In the genomic region with DNA sequence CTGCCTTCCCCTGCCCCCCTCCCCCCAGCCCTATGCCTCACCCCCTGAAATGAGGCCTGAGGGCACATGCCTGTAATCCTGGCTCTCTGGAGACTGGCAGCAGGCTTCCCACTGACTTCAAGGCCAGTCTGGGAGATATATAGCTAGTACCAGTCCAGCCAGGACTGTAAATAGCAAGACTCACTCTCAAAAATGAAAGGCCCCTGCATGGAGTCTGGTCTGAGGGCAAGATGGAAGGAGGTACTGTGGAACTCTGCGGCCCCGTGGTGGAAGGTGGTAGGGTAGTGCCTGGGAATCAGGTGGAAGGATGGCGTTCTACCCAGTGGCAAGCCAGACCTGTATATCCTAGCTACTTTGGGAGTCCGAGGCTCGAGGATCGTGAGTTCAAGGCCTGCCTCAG, we compare ENCODE assay signal across 32 mouse cellular contexts. TPM values are rescaled to one million over a fixed set of nuclear protein-coding genes. Genes with fewer than 3 reads are reported as not detected.
DNase-seq lines count a peak whose midpoint lies in the region; ATAC-seq lines count a peak whose summit lies in the region.
"Had no signal": no experiment of that assay in that cellular context is flagged by ENCODE, and none has a peak within 500 bp of the region (broad histone marks: within the 10 kb centered on the region; RNA-seq: fewer than 3 reads in every experiment).

No protein-coding gene starts in this region.

- no peak for ATAC-seq in intestine, embryonic 16.5 days
- no peak for ATAC-seq in intestine, embryonic 15.5 days
- no peak for ATAC-seq in neural tube, embryonic 13.5 days (ENCODE audit: low read depth)
- no peak for ATAC-seq in embryonic facial prominence, embryonic 13.5 days (ENCODE audit: insufficient number of reproducible peaks, insufficient read depth, low FRiP score, low TSS enrichment, low read depth)
- ATAC-seq: forebrain, embryonic 14.5 days; inflammation-experienced regulatory T-cells, adult 6 months had no signal

- H3K4me3 ChIP-seq in intestine, embryonic 16.5 days (ENCODE audit: low read length) = no peak overlapping the region
- no peak overlapping the region for H3K4me3 ChIP-seq in intestine, embryonic 15.5 days (replicated peaks)
- no peak overlapping the region for H3K4me3 ChIP-seq in neural tube, embryonic 13.5 days
- H3K4me3 ChIP-seq in embryonic facial prominence, embryonic 13.5 days = no peak overlapping the region
- H3K4me3 ChIP-seq: embryonic facial prominence, embryonic 15.5 days; hindbrain, embryonic 12.5 days; limb, embryonic 15.5 days; liver, embryonic 13.5 days; stomach, embryonic 15.5 days had no signal

- H3K9me3 ChIP-seq in intestine, embryonic 16.5 days (ENCODE audit: control insufficient read depth, low read length) = no peaks in the 10 kb centered on the region
- no peaks in the 10 kb centered on the region for H3K9me3 ChIP-seq in intestine, embryonic 15.5 days
- no peaks in the 10 kb centered on the region for H3K9me3 ChIP-seq in neural tube, embryonic 13.5 days
- no peaks in the 10 kb centered on the region for H3K9me3 ChIP-seq in embryonic facial prominence, embryonic 13.5 days
- H3K9me3 ChIP-seq: embryonic facial prominence, embryonic 15.5 days; hindbrain, embryonic 12.5 days; limb, embryonic 15.5 days; liver, embryonic 13.5 days; stomach, embryonic 15.5 days had no signal

- H3K4me1 ChIP-seq in intestine, embryonic 16.5 days (ENCODE audit: control insufficient read depth, insufficient read depth, low read length) = peaks cover 9% of the 10 kb centered on the region; the same call in 1 of the 2 replicates
- H3K4me1 ChIP-seq in intestine, embryonic 15.5 days (replicated peaks) = peaks cover 20% of the 10 kb centered on the region
- peaks cover 18% of the 10 kb centered on the region for H3K4me1 ChIP-seq in neural tube, embryonic 13.5 days (replicated peaks)
- peaks cover 9% of the 10 kb centered on the region for H3K4me1 ChIP-seq in embryonic facial prominence, embryonic 13.5 days

- H3K27me3 ChIP-seq in intestine, embryonic 16.5 days (replicated peaks; ENCODE audit: control insufficient read depth, insufficient read depth, low read length) = no peaks in the 10 kb centered on the region; the same call in 1 of the 2 replicates
- peaks cover 9% of the 10 kb centered on the region for H3K27me3 ChIP-seq in intestine, embryonic 15.5 days (replicated peaks)
- peaks cover 20% of the 10 kb centered on the region for H3K27me3 ChIP-seq in neural tube, embryonic 13.5 days
- H3K27me3 ChIP-seq in embryonic facial prominence, embryonic 13.5 days = peaks cover 25% of the 10 kb centered on the region
- H3K27me3 ChIP-seq: CH12.LX had no signal

- intact Hi-C loops in left cerebral cortex, postnatal 10 days (cut with DNase I) = no loop called here

- H3K36me3 ChIP-seq in intestine, embryonic 16.5 days (ENCODE audit: control insufficient read depth, insufficient read depth, low read length) = no peaks in the 10 kb centered on the region
- H3K36me3 ChIP-seq in intestine, embryonic 15.5 days = peaks cover 6% of the 10 kb centered on the region
- peaks cover 9% of the 10 kb centered on the region for H3K36me3 ChIP-seq in neural tube, embryonic 13.5 days
- H3K36me3 ChIP-seq in embryonic facial prominence, embryonic 13.5 days = peaks cover 18% of the 10 kb centered on the region

- H3K4me2 ChIP-seq in intestine, embryonic 16.5 days (ENCODE audit: low read depth, low read length) = no peak overlapping the region
- H3K4me2 ChIP-seq in intestine, embryonic 15.5 days (replicated peaks) = no peak overlapping the region
- no peak overlapping the region for H3K4me2 ChIP-seq in neural tube, embryonic 13.5 days
- H3K4me2 ChIP-seq in embryonic facial prominence, embryonic 13.5 days = no peak overlapping the region
- H3K4me2 ChIP-seq: embryonic facial prominence, embryonic 15.5 days; hindbrain, embryonic 12.5 days; limb, embryonic 15.5 days; liver, embryonic 13.5 days; stomach, embryonic 15.5 days had no signal

- 96% methylated on average over 6 of the region's 6 CpGs for WGBS in intestine, embryonic 16.5 days
- 88% methylated on average over 6 of the region's 6 CpGs for WGBS in intestine, embryonic 15.5 days
- WGBS in neural tube, embryonic 13.5 days = 88% methylated on average over 6 of the region's 6 CpGs
- WGBS in embryonic facial prominence, embryonic 13.5 days = 91% methylated on average over 6 of the region's 6 CpGs

- no peak overlapping the region for H3K27ac ChIP-seq in intestine, embryonic 16.5 days (ENCODE audit: low read length)
- H3K27ac ChIP-seq in intestine, embryonic 15.5 days = no peak overlapping the region
- H3K27ac ChIP-seq in neural tube, embryonic 13.5 days (replicated peaks) = no peak overlapping the region
- no peak overlapping the region for H3K27ac ChIP-seq in embryonic facial prominence, embryonic 13.5 days
- H3K27ac ChIP-seq: embryonic facial prominence, embryonic 15.5 days; hindbrain, embryonic 12.5 days; limb, embryonic 15.5 days; liver, embryonic 13.5 days; macrophage; stomach, embryonic 15.5 days had no signal

- peak overlapping the region; percentile 37; the same call in 1 of the 2 replicates for H3K9ac ChIP-seq in intestine, embryonic 16.5 days (ENCODE audit: low read depth, low read length)
- no peak overlapping the region for H3K9ac ChIP-seq in intestine, embryonic 15.5 days
- H3K9ac ChIP-seq in neural tube, embryonic 13.5 days = 0 out of 2 replicates have a peak overlapping the region, but pooled peaks have one; percentile 14
- H3K9ac ChIP-seq in embryonic facial prominence, embryonic 13.5 days = 0 out of 2 replicates have a peak overlapping the region, but pooled peaks have one; percentile 16
- H3K9ac ChIP-seq: embryonic facial prominence, embryonic 15.5 days; hindbrain, embryonic 12.5 days; limb, embryonic 15.5 days; liver, embryonic 13.5 days; stomach, embryonic 15.5 days had no signal

- DNase-seq in neural tube, embryonic 10.5 days (ENCODE audit: extremely low spot score, low spot score) = no peak
- no peak for DNase-seq in left cerebral cortex, postnatal 10 days (ENCODE audit: extremely low spot score in 1 of 2, low spot score in 2 of 2)
- DNase-seq: adrenal gland, postnatal 25 days; cerebellum, adult 11-12 months; cerebellum, postnatal 10 days; gastrocnemius, postnatal 14 days; heart, postnatal 14 days; kidney, adult 8-10 months; kidney, postnatal 14 days; layer of hippocampus, adult 9-11 months; liver, embryonic 13.5 days; lung, adult 18-20 months; lung, postnatal 10 days; right cerebral cortex, postnatal 25 days had no signal

RNA-seq across cellular contexts. Expression of gene Ubald2, which starts 10.0 kb away (rescaled TPM):
- polyA plus RNA-seq in intestine, embryonic 16.5 days (2015; fragmentation: Nextera tagmentation; extraction: Ambion mirVana) = 47.2 and 55.0 TPM in 2 replicates
- 48.8 and 50.7 TPM in 2 replicates for polyA plus RNA-seq in intestine, embryonic 15.5 days (2015; fragmentation: Nextera tagmentation; extraction: Ambion mirVana)
- polyA plus RNA-seq in neural tube, embryonic 13.5 days (2015; fragmentation: Nextera tagmentation; extraction: Ambion mirVana) = 40.7 and 55.0 TPM in 2 replicates
- polyA plus RNA-seq in embryonic facial prominence, embryonic 13.5 days (2015; fragmentation: Nextera tagmentation; extraction: Ambion mirVana) = 26.4 and 35.2 TPM in 2 replicates
- 10 to 100 TPM; 31.3 to 31.7 TPM for total RNA-seq in left cerebral cortex, postnatal 10 days (2021)

RNA-seq across cellular contexts. Expression of gene Qrich2, which starts 22.1 kb away (rescaled TPM):
- polyA plus RNA-seq in intestine, embryonic 16.5 days (2015; fragmentation: Nextera tagmentation; extraction: Ambion mirVana) = 0.39 TPM in 2 replicates
- 0.30 TPM in 1 of 2 replicates, not detected in the other for polyA plus RNA-seq in intestine, embryonic 15.5 days (2015; fragmentation: Nextera tagmentation; extraction: Ambion mirVana)
- polyA plus RNA-seq in neural tube, embryonic 13.5 days (2015; fragmentation: Nextera tagmentation; extraction: Ambion mirVana) = not detected in 2 replicates
- polyA plus RNA-seq in embryonic facial prominence, embryonic 13.5 days (2015; fragmentation: Nextera tagmentation; extraction: Ambion mirVana) = 0.19 and 0.55 TPM in 2 replicates
- under 1 TPM in 1 of 2 experiments, not detected in 1; 0.14 TPM for total RNA-seq in left cerebral cortex, postnatal 10 days (2021)
- total RNA-seq: adrenal gland, postnatal 25 days; common myeloid progenitor, adult 5-6 weeks; gastrocnemius, postnatal 14 days; granulocyte monocyte progenitor cell, adult 5-6 weeks; heart, postnatal 14 days; left cerebral cortex, postnatal 36 days; megakaryocyte-erythroid progenitor cell, adult 5-6 weeks; neutrophil, adult 5-6 weeks had no signal
- polyA plus RNA-seq: forebrain, embryonic 14.5 days; heart, embryonic 14.5 days; inflammation-experienced regulatory T-cells, adult 6 months; liver, embryonic 13.5 days; macrophage had no signal

RNA-seq across cellular contexts. Expression of gene Rnf157, which starts 31.1 kb away (rescaled TPM):
- polyA plus RNA-seq in intestine, embryonic 16.5 days (2015; fragmentation: Nextera tagmentation; extraction: Ambion mirVana) = 4.4 and 5.2 TPM in 2 replicates
- polyA plus RNA-seq in intestine, embryonic 15.5 days (2015; fragmentation: Nextera tagmentation; extraction: Ambion mirVana) = 16.4 and 18.2 TPM in 2 replicates
- 64.8 and 72.0 TPM in 2 replicates for polyA plus RNA-seq in neural tube, embryonic 13.5 days (2015; fragmentation: Nextera tagmentation; extraction: Ambion mirVana)
- polyA plus RNA-seq in embryonic facial prominence, embryonic 13.5 days (2015; fragmentation: Nextera tagmentation; extraction: Ambion mirVana) = 10.2 and 16.5 TPM in 2 replicates
- total RNA-seq in left cerebral cortex, postnatal 10 days (2021) = 100 to 1,000 TPM; 200 to 207 TPM

RNA-seq across cellular contexts. Expression of gene Prpsap1, which starts 50.1 kb away (rescaled TPM):
- polyA plus RNA-seq in intestine, embryonic 16.5 days (2015; fragmentation: Nextera tagmentation; extraction: Ambion mirVana) = 260 and 274 TPM in 2 replicates
- polyA plus RNA-seq in intestine, embryonic 15.5 days (2015; fragmentation: Nextera tagmentation; extraction: Ambion mirVana) = 210 and 225 TPM in 2 replicates
- 177 and 178 TPM in 2 replicates for polyA plus RNA-seq in neural tube, embryonic 13.5 days (2015; fragmentation: Nextera tagmentation; extraction: Ambion mirVana)
- 186 and 193 TPM in 2 replicates for polyA plus RNA-seq in embryonic facial prominence, embryonic 13.5 days (2015; fragmentation: Nextera tagmentation; extraction: Ambion mirVana)
- total RNA-seq in left cerebral cortex, postnatal 10 days (2021) = 10 to 100 TPM; 85.1 to 87.6 TPM
